Mouse (Mus musculus): ENCODE measurements around the gene Med20. TPM values are rescaled to one million over a fixed set of nuclear protein-coding genes. Genes with fewer than 3 reads are reported as not detected.
A peak's percentile ranks its signal among the peaks of the same experiment; 100 is the strongest.

The Med20 gene
- polyA plus RNA-seq, 1 experiment from 2014 or later = 49.2 TPM

DNA sequence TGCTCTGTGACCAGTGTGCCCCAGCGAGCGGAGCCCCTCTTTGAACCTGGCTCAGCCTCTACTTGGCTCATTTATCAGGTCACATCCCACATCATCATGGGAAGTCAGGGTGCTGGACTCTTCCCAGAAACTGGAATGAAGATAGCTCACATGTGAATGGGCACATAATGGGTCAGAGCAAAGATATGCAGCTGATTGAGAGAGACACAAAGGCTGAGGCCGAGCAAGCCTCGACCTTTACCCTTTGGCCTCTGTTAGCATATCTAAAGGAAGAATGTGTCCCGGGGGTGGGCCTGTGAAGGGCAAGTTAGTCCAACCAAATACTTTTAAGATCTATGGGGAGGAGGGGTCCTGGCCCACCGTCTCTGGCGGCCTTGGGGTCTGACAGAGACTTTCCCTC lies 39.8 kb upstream of the Med20 start:
- no peak for DNase-seq
- ATAC-seq (ENCODE audit: insufficient read depth) = no peak
- no peak for TF ChIP-seq CTCF (IDR thresholded peaks at IDR 0.05; ENCODE audit: low read depth)
- Histone ChIP-seq H3K4me2 (no peak overlapping the region), H3K9ac (no peak overlapping the region), H3K27me3 (ENCODE audit: insufficient read depth, low read length) (no peaks in the 10 kb centered on the region), H3K4me1 (ENCODE audit: insufficient read depth) (no peaks in the 10 kb centered on the region), H3K36me3 (ENCODE audit: insufficient read depth) (no peaks in the 10 kb centered on the region), H3K4me3 (ENCODE audit: low read depth, low read length) (no peak overlapping the region), H3K27ac (ENCODE audit: low read depth) (no peak overlapping the region), H3K9me3 (ENCODE audit: low read depth, low read length) (no peaks in the 10 kb centered on the region)
- 45% methylated on average over 7 of the region's 7 CpGs for WGBS

DNA sequence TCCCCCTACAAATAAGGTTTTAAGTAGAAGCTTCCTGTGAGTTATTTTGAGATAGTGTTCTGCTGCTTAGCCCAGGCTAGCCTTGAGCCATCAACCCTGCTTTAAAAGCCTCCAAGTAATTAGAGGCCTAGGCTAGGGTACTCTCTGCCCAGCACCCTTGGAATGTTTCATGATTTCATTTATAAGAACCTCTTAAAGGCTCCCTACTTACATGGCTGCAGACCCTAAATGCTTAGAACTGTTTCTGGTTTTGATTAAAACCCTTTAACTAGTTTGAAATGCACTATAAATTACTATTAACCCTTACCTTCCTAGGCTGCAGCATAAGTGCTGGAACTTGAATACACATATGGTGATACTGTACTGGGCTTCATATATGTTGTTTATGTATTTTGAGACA lies 38.9 kb upstream of the Med20 start:
- H3K4me2 ChIP-seq = no peak overlapping the region
- TF ChIP-seq CTCF (IDR thresholded peaks at IDR 0.05; ENCODE audit: low read depth) = no peak
- no peak overlapping the region for H3K9ac ChIP-seq
- no peak overlapping the region for H3K27ac ChIP-seq (ENCODE audit: low read depth)
- no peaks in the 10 kb centered on the region for H3K27me3 ChIP-seq (ENCODE audit: insufficient read depth, low read length)
- DNase-seq (no peak), ATAC-seq (ENCODE audit: insufficient read depth) (no peak)
- no peaks in the 10 kb centered on the region for H3K36me3 ChIP-seq (ENCODE audit: insufficient read depth)
- H3K9me3 ChIP-seq (ENCODE audit: low read depth, low read length) = no peaks in the 10 kb centered on the region
- H3K4me3 ChIP-seq (ENCODE audit: low read depth, low read length) = no peak overlapping the region
- H3K4me1 ChIP-seq (ENCODE audit: insufficient read depth) = no peaks in the 10 kb centered on the region

DNA sequence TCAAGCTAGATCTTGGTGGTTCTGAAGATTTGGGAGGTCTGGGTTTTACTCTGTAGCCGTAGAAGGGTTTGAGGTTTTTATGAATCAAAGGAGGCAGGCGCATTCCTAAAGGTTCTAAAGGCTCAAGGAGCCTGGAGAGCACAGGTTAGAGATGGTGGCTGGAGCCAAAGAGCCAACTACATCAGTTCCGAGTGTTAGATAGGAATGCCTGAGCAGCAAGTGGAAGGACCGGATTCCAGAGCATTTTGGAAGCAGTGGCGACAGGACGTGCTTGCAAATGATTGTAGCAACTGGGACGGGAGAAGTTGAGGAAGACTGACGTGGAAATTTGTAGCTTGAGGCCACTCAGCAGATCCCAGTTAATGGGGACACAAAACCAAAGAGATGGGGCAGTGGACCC lies 37.4 kb upstream of the Med20 start:
- 0 out of 2 replicates have a peak, but pooled peaks have one; percentile 17 for ATAC-seq (ENCODE audit: insufficient read depth)
- WGBS = 58% methylated on average over 8 of the region's 8 CpGs
- H3K27ac ChIP-seq (ENCODE audit: low read depth) = peak overlapping the region; percentile 83

DNA sequence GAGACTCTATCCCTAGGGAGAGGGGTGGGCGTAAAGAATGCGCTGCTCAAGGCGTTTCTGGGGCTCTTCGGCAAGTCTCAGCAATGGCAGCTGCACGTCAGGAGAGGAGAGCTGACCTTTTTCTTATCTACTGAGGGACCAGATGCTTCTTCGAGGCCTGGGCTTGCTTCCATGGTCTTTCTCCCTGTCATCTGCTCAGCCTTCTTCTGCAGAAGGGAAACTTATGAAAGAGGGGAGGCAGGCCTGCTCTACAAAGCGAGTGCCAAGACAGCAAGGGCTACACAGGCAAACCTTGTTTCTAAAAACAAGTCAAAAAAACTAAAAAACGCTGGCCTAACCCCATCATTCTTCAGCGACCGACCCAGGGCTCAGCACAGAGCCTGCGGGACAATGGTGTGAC lies 36.6 kb upstream of the Med20 start:
- Histone ChIP-seq H3K27ac (ENCODE audit: low read depth) (peak overlapping the region; percentile 83), H3K9ac (0 out of 2 replicates have a peak overlapping the region, but pooled peaks have one; percentile 1), H3K9me3 (ENCODE audit: low read depth, low read length) (no peaks in the 10 kb centered on the region), H3K4me2 (no peak overlapping the region), H3K27me3 (ENCODE audit: insufficient read depth, low read length) (no peaks in the 10 kb centered on the region), H3K4me3 (ENCODE audit: low read depth, low read length) (no peak overlapping the region), H3K4me1 (ENCODE audit: insufficient read depth) (no peaks in the 10 kb centered on the region), H3K36me3 (ENCODE audit: insufficient read depth) (no peaks in the 10 kb centered on the region)
- 44% methylated on average over 11 of the region's 11 CpGs for WGBS
- TF ChIP-seq CTCF (IDR thresholded peaks at IDR 0.05; ENCODE audit: low read depth) = no peak
- ATAC-seq (ENCODE audit: insufficient read depth) (no peak), DNase-seq (no peak)

More for the DNA sequence above, 37.4 kb upstream of the Med20 start:
- no peaks in the 10 kb centered on the region for H3K36me3 ChIP-seq (ENCODE audit: insufficient read depth)
- no peaks in the 10 kb centered on the region for H3K27me3 ChIP-seq (ENCODE audit: insufficient read depth, low read length)
- TF ChIP-seq CTCF (IDR thresholded peaks at IDR 0.05; ENCODE audit: low read depth) = no peak
- DNase-seq = peak; percentile 68
- no peak overlapping the region for H3K9ac ChIP-seq
- no peak overlapping the region for H3K4me3 ChIP-seq (ENCODE audit: low read depth, low read length)
- H3K4me2 ChIP-seq = peak overlapping the region; percentile 28; the same call in 1 of the 2 replicates
- H3K4me1 ChIP-seq (ENCODE audit: insufficient read depth) = no peaks in the 10 kb centered on the region
- H3K9me3 ChIP-seq (ENCODE audit: low read depth, low read length) = no peaks in the 10 kb centered on the region

DNA sequence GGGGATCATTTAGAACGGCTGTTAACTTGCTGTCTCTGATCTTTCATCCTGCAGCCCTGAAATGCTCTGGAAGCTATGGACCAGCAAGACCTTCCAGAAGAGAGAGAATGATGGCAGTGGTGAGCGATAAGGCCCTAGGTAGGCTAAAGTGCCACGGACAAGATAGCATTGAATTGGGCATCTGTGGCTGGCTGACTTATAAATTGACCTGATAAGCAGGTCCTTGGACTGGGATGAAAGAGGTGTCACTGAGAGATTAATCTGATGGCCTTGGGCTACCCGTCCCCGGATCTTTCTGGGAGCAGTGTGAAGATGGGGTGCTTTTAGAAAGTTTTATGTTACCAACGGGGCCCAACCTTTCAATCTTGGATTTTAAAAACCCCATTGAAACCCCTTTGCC lies 32.7 kb upstream of the Med20 start:
- Histone ChIP-seq H3K4me2 (no peak overlapping the region), H3K4me1 (ENCODE audit: insufficient read depth) (no peaks in the 10 kb centered on the region), H3K9ac (no peak overlapping the region), H3K4me3 (ENCODE audit: low read depth, low read length) (no peak overlapping the region), H3K27ac (ENCODE audit: low read depth) (no peak overlapping the region), H3K9me3 (ENCODE audit: low read depth, low read length) (no peaks in the 10 kb centered on the region), H3K27me3 (ENCODE audit: insufficient read depth, low read length) (no peaks in the 10 kb centered on the region), H3K36me3 (ENCODE audit: insufficient read depth) (no peaks in the 10 kb centered on the region)
- 73% methylated on average over 6 of the region's 6 CpGs for WGBS
- ATAC-seq (ENCODE audit: insufficient read depth) (no peak), DNase-seq (no peak)
- TF ChIP-seq CTCF (IDR thresholded peaks at IDR 0.05; ENCODE audit: low read depth) = no peak

DNA sequence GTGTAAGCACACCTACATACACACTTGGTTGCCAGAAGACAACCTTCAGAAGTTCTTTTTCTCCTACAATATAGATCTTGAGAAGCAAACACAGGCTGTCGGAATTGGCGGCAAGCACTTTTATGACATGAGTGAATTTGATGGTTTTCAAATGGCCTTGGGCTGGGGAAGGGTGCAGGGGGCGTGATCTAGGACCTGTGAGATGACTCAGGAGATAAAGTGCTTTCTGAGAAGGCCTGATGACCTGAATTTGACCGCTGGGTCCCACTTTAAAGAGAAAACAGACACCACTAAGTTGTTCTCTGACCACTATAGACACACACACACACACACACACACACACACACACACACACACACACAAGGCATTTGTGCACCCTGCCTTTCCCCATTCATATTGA lies 30.4 kb upstream of the Med20 start:
- WGBS = 81% methylated on average over 4 of the region's 4 CpGs
- Histone ChIP-seq H3K4me3 (ENCODE audit: low read depth, low read length) (no peak overlapping the region), H3K9ac (no peak overlapping the region), H3K4me2 (no peak overlapping the region), H3K4me1 (ENCODE audit: insufficient read depth) (no peaks in the 10 kb centered on the region), H3K27ac (ENCODE audit: low read depth) (no peak overlapping the region), H3K9me3 (ENCODE audit: low read depth, low read length) (no peaks in the 10 kb centered on the region), H3K36me3 (ENCODE audit: insufficient read depth) (no peaks in the 10 kb centered on the region), H3K27me3 (ENCODE audit: insufficient read depth, low read length) (no peaks in the 10 kb centered on the region)
- DNase-seq (no peak), ATAC-seq (ENCODE audit: insufficient read depth) (no peak)
- no peak for TF ChIP-seq CTCF (IDR thresholded peaks at IDR 0.05; ENCODE audit: low read depth)

DNA sequence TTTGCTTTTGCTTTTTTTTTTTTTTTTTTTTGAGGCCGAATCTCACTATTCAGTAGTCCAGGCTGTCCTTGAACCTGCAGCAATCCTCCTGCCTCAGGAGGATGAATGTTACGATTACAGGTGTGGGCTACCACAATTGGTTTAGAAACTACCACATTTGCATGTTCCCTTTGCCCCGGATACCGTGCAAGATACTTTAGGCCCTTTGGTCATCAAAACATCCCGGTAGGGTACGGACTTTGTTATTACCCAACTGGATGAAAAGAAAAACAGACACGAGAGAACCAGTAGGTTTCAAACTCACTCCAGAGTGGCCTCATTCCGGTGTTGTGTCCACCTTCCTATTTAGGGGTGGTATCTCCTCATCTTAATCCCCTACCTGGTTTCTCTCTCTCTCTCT lies 22.9 kb upstream of the Med20 start:
- ATAC-seq (ENCODE audit: insufficient read depth) (no peak), DNase-seq (no peak)
- Histone ChIP-seq H3K27ac (ENCODE audit: low read depth) (no peak overlapping the region), H3K4me2 (no peak overlapping the region), H3K27me3 (ENCODE audit: insufficient read depth, low read length) (no peaks in the 10 kb centered on the region), H3K9ac (no peak overlapping the region), H3K4me3 (ENCODE audit: low read depth, low read length) (no peak overlapping the region), H3K9me3 (ENCODE audit: low read depth, low read length) (no peaks in the 10 kb centered on the region), H3K4me1 (ENCODE audit: insufficient read depth) (0 out of 2 replicates have a peak, but pooled peaks cover 5% of the 10 kb centered on the region), H3K36me3 (ENCODE audit: insufficient read depth) (no peaks in the 10 kb centered on the region)
- WGBS = 79% methylated on average over 8 of the region's 8 CpGs
- TF ChIP-seq CTCF (IDR thresholded peaks at IDR 0.05; ENCODE audit: low read depth) = no peak

DNA sequence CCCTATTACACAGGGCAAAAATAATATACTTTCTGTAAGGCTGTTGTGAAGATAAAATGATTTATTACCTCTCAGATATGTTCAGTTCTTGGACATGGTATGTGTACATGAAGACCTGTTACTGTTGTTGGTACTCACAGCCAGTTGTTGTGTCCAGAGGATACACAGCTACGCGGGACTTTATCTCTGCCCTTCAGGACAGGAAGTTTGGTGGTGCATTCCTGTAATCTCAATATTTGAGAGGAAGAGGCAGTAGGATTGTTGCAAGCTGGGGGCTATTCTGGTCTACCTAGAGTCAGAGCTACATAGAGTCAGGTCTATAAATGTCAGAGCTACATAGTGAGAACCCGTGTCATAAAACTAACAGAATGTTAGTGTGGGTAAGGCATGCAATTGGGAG lies 20.3 kb upstream of the Med20 start:
- no peak overlapping the region for H3K9ac ChIP-seq
- no peak for DNase-seq
- no peaks in the 10 kb centered on the region for H3K27me3 ChIP-seq (ENCODE audit: insufficient read depth, low read length)
- no peaks in the 10 kb centered on the region for H3K9me3 ChIP-seq (ENCODE audit: low read depth, low read length)
- H3K36me3 ChIP-seq (ENCODE audit: insufficient read depth) = peaks cover 11% of the 10 kb centered on the region; the same call in 1 of the 2 replicates
- no peak overlapping the region for H3K4me3 ChIP-seq (ENCODE audit: low read depth, low read length)
- WGBS = 66% methylated on average over 3 of the region's 3 CpGs
- peaks cover 9% of the 10 kb centered on the region for H3K4me1 ChIP-seq (ENCODE audit: insufficient read depth)
- no peak for ATAC-seq (ENCODE audit: insufficient read depth)
- H3K4me2 ChIP-seq = no peak overlapping the region
- H3K27ac ChIP-seq (ENCODE audit: low read depth) = no peak overlapping the region
- TF ChIP-seq CTCF (IDR thresholded peaks at IDR 0.05; ENCODE audit: low read depth) = no peak

All from lung, embryonic 14.5 days (tissue).